Mouse (Mus musculus) limb, embryonic 12.5 days (tissue): ENCODE results near the gene Lhfpl3. TPM values are rescaled to one million over a fixed set of nuclear protein-coding genes. Genes with fewer than 3 reads are reported as not detected.

Experiments used
- ATAC-seq: fragments of 200-750 bp; cut with Nextera tagmentation; 2 replicates; pipeline ENCODE4 v1.8.0; 2017; ENCODE audit warnings: low read depth, moderate TSS enrichment; ENCODE audit not compliant: insufficient number of reproducible peaks, insufficient read depth, low FRiP score, low TSS enrichment
- H3K27ac ChIP-seq: fragments of 300-500 bp; sonication (generic); 2 replicates; pipeline ENCODE4 v1.5.1; 2016; ENCODE audit warnings: mild to moderate bottlenecking, moderate library complexity
- H3K27me3 ChIP-seq: fragments of 300-500 bp; sonication (generic); 2 replicates; pipeline ENCODE4 v1.6.1; 2016; ENCODE audit warnings: mild to moderate bottlenecking, moderate library complexity
- H3K36me3 ChIP-seq: fragments of 300-500 bp; sonication (generic); 2 replicates; pipeline ENCODE4 v1.6.1; 2016; ENCODE audit warnings: mild to moderate bottlenecking, moderate library complexity
- H3K4me1 ChIP-seq: fragments of 300-500 bp; sonication (generic); replicated peaks from 2 replicates; pipeline ENCODE4 v1.6.1; 2016
- H3K4me2 ChIP-seq: fragments of 300-500 bp; sonication (generic); 2 replicates; pipeline ENCODE4 v1.6.1; 2016; ENCODE audit warnings: mild to moderate bottlenecking, moderate library complexity
- H3K4me3 ChIP-seq: fragments of 300-500 bp; sonication (generic); replicated peaks from 2 replicates; pipeline ENCODE4 v1.5.1; 2016; ENCODE audit warnings: mild to moderate bottlenecking
- H3K9ac ChIP-seq: fragments of 300-500 bp; sonication (generic); replicated peaks from 2 replicates; pipeline ENCODE4 v1.6.1; 2016; ENCODE audit warnings: mild to moderate bottlenecking, moderate library complexity
- H3K9me3 ChIP-seq: fragments of 300-500 bp; sonication (generic); 2 replicates; pipeline ENCODE4 v1.6.1; 2016; ENCODE audit warnings: mild to moderate bottlenecking, moderate library complexity
- WGBS: fragments of 180-500 bp; shearing (Covaris S2); methylation state at CpG from one replicate; pipeline ENCODE4 v1.1.7; 2016; 5-methylcytosine and 5-hydroxymethylcytosine counted together
- polyA plus RNA-seq: library from polyadenylated mRNA; unstranded; fragments of >200 nt; fragmentation: Nextera tagmentation; extraction: Ambion mirVana; gene quantifications from 2 replicates; pipeline ENCODE4 v1.2.1, GENCODE M21; 2016

Lhfpl3 gene
- polyA plus RNA-seq, 1 experiment from 2014 or later: 0.10 TPM

- Histone ChIP-seq H3K4me2 (no peak overlapping the region), H3K9me3 (no peaks in the 10 kb centered on the region), H3K27ac (no peak overlapping the region), H3K9ac (no peak overlapping the region), H3K27me3 (no peaks in the 10 kb centered on the region), H3K36me3 (no peaks in the 10 kb centered on the region), H3K4me1 (no peaks in the 10 kb centered on the region), H3K4me3 (no peak overlapping the region)
- no peak for ATAC-seq
- WGBS: 86% methylated on average over 2 of the region's 2 CpGs
These were observed 107.6 kb downstream of the Lhfpl3 start for GRCm38 (mm10) chr5:22853503-22853902.

GRCm38 (mm10) chr5:22856480-22856879 lies 110.6 kb downstream of the Lhfpl3 start:
- Histone ChIP-seq H3K27ac (no peak overlapping the region), H3K4me1 (no peaks in the 10 kb centered on the region), H3K4me2 (no peak overlapping the region), H3K4me3 (no peak overlapping the region), H3K36me3 (no peaks in the 10 kb centered on the region), H3K27me3 (no peaks in the 10 kb centered on the region), H3K9ac (no peak overlapping the region), H3K9me3 (no peaks in the 10 kb centered on the region)
- no peak for ATAC-seq
- WGBS: 82% methylated on average over 4 of the region's 4 CpGs

GRCm38 (mm10) chr5:22861399-22861798 lies 115.5 kb downstream of the Lhfpl3 start:
- 56% methylated on average over 1 of the region's 1 CpGs for WGBS
- H3K9me3 ChIP-seq: no peaks in the 10 kb centered on the region
- no peak overlapping the region for H3K9ac ChIP-seq
- no peak overlapping the region for H3K27ac ChIP-seq
- H3K4me3 ChIP-seq: no peak overlapping the region
- H3K36me3 ChIP-seq: no peaks in the 10 kb centered on the region
- H3K4me2 ChIP-seq: no peak overlapping the region
- ATAC-seq: no peak
- H3K27me3 ChIP-seq: no peaks in the 10 kb centered on the region
- H3K4me1 ChIP-seq: no peaks in the 10 kb centered on the region

GRCm38 (mm10) chr5:22869031-22869430 lies 123.2 kb downstream of the Lhfpl3 start:
- H3K4me2 ChIP-seq: no peak overlapping the region
- WGBS: 95% methylated on average over 5 of the region's 5 CpGs

GRCm38 (mm10) chr5:22872417-22872816 lies 126.6 kb downstream of the Lhfpl3 start:
- H3K36me3 ChIP-seq: no peaks in the 10 kb centered on the region
- WGBS: 74% methylated on average over 1 of the region's 1 CpGs
- no peak overlapping the region for H3K27ac ChIP-seq
- no peaks in the 10 kb centered on the region for H3K27me3 ChIP-seq
- no peak overlapping the region for H3K9ac ChIP-seq
- H3K4me1 ChIP-seq: no peaks in the 10 kb centered on the region
- no peaks in the 10 kb centered on the region for H3K9me3 ChIP-seq
- no peak overlapping the region for H3K4me3 ChIP-seq
- ATAC-seq: no peak
- H3K4me2 ChIP-seq: no peak overlapping the region

More at GRCm38 (mm10) chr5:22869031-22869430, 123.2 kb downstream of the Lhfpl3 start:
- no peak overlapping the region for H3K4me3 ChIP-seq
- H3K9ac ChIP-seq: no peak overlapping the region
- no peaks in the 10 kb centered on the region for H3K36me3 ChIP-seq
- no peaks in the 10 kb centered on the region for H3K4me1 ChIP-seq
- ATAC-seq: no peak
- H3K27ac ChIP-seq: no peak overlapping the region
- H3K27me3 ChIP-seq: no peaks in the 10 kb centered on the region
- no peaks in the 10 kb centered on the region for H3K9me3 ChIP-seq

- H3K27me3 ChIP-seq: no peaks in the 10 kb centered on the region
- no peak overlapping the region for H3K4me2 ChIP-seq
- H3K9ac ChIP-seq: no peak overlapping the region
- H3K9me3 ChIP-seq: no peaks in the 10 kb centered on the region
- no peaks in the 10 kb centered on the region for H3K36me3 ChIP-seq
- ATAC-seq: no peak
- no peak overlapping the region for H3K27ac ChIP-seq
- no peaks in the 10 kb centered on the region for H3K4me1 ChIP-seq
- 88% methylated on average over 3 of the region's 3 CpGs for WGBS
- no peak overlapping the region for H3K4me3 ChIP-seq
These were observed 142.5 kb downstream of the Lhfpl3 start for GRCm38 (mm10) chr5:22888345-22888744.

- 82% methylated on average over 4 of the region's 4 CpGs for WGBS
- ATAC-seq: no peak
- no peak overlapping the region for H3K4me3 ChIP-seq
These were observed 143.6 kb downstream of the Lhfpl3 start for GRCm38 (mm10) chr5:22889481-22889880.

GRCm38 (mm10) chr5:22897228-22897627 lies 151.4 kb downstream of the Lhfpl3 start:
- H3K4me2 ChIP-seq: no peak overlapping the region
- no peak overlapping the region for H3K27ac ChIP-seq
- WGBS: 85% methylated on average over 3 of the region's 3 CpGs
- H3K9ac ChIP-seq: no peak overlapping the region
- no peaks in the 10 kb centered on the region for H3K27me3 ChIP-seq
- no peaks in the 10 kb centered on the region for H3K4me1 ChIP-seq
- no peak overlapping the region for H3K4me3 ChIP-seq
- ATAC-seq: no peak
- no peaks in the 10 kb centered on the region for H3K9me3 ChIP-seq
- H3K36me3 ChIP-seq: no peaks in the 10 kb centered on the region

More at GRCm38 (mm10) chr5:22889481-22889880, 143.6 kb downstream of the Lhfpl3 start:
- no peaks in the 10 kb centered on the region for H3K4me1 ChIP-seq
- H3K9ac ChIP-seq: no peak overlapping the region
- no peak overlapping the region for H3K27ac ChIP-seq
- no peaks in the 10 kb centered on the region for H3K9me3 ChIP-seq
- no peak overlapping the region for H3K4me2 ChIP-seq
- no peaks in the 10 kb centered on the region for H3K36me3 ChIP-seq
- H3K27me3 ChIP-seq: no peaks in the 10 kb centered on the region

GRCm38 (mm10) chr5:22897656-22898289 lies 151.9 kb downstream of the Lhfpl3 start:
- Histone ChIP-seq H3K36me3 (no peaks in the 10 kb centered on the region), H3K27me3 (no peaks in the 10 kb centered on the region)
- WGBS: 81% methylated on average over 7 of the region's 7 CpGs

GRCm38 (mm10) chr5:22898593-22898992 lies 152.7 kb downstream of the Lhfpl3 start:
- WGBS: 83% methylated on average over 2 of the region's 2 CpGs
- no peak overlapping the region for H3K9ac ChIP-seq
- H3K27me3 ChIP-seq: no peaks in the 10 kb centered on the region
- no peaks in the 10 kb centered on the region for H3K9me3 ChIP-seq
- H3K4me1 ChIP-seq: no peaks in the 10 kb centered on the region
- no peak overlapping the region for H3K4me3 ChIP-seq
- H3K36me3 ChIP-seq: no peaks in the 10 kb centered on the region
- H3K4me2 ChIP-seq: no peak overlapping the region
- H3K27ac ChIP-seq: no peak overlapping the region
- no peak for ATAC-seq

More at GRCm38 (mm10) chr5:22897656-22898289, 151.9 kb downstream of the Lhfpl3 start:
- Histone ChIP-seq H3K4me3 (no peak overlapping the region), H3K4me1 (no peaks in the 10 kb centered on the region), H3K9ac (no peak overlapping the region), H3K9me3 (no peaks in the 10 kb centered on the region), H3K27ac (no peak overlapping the region), H3K4me2 (no peak overlapping the region)
- no peak for ATAC-seq

GRCm38 (mm10) chr5:22899913-22900312 lies 154.1 kb downstream of the Lhfpl3 start:
- H3K36me3 ChIP-seq: no peaks in the 10 kb centered on the region
- no peak overlapping the region for H3K4me3 ChIP-seq
- no peak overlapping the region for H3K4me2 ChIP-seq
- H3K9me3 ChIP-seq: no peaks in the 10 kb centered on the region
- no peak overlapping the region for H3K27ac ChIP-seq
- H3K27me3 ChIP-seq: no peaks in the 10 kb centered on the region
- H3K4me1 ChIP-seq: no peaks in the 10 kb centered on the region
- ATAC-seq: no peak
- H3K9ac ChIP-seq: no peak overlapping the region

- Histone ChIP-seq H3K36me3 (no peaks in the 10 kb centered on the region), H3K27ac (no peak overlapping the region), H3K27me3 (no peaks in the 10 kb centered on the region), H3K9ac (no peak overlapping the region), H3K9me3 (no peaks in the 10 kb centered on the region), H3K4me2 (no peak overlapping the region), H3K4me3 (no peak overlapping the region), H3K4me1 (no peaks in the 10 kb centered on the region; the same call in 1 of the 2 replicates)
- ATAC-seq: no peak
- 78% methylated on average over 1 of the region's 1 CpGs for whole genome bisulfite sequencing
These were observed 171.3 kb downstream of the Lhfpl3 start for GRCm38 (mm10) chr5:22917197-22917596.
